Mouse (Mus musculus): ENCODE results near the gene Spint1.
A peak's percentile ranks its signal among the peaks of the same experiment; 100 is the strongest.

Spint1 gene

DNA sequence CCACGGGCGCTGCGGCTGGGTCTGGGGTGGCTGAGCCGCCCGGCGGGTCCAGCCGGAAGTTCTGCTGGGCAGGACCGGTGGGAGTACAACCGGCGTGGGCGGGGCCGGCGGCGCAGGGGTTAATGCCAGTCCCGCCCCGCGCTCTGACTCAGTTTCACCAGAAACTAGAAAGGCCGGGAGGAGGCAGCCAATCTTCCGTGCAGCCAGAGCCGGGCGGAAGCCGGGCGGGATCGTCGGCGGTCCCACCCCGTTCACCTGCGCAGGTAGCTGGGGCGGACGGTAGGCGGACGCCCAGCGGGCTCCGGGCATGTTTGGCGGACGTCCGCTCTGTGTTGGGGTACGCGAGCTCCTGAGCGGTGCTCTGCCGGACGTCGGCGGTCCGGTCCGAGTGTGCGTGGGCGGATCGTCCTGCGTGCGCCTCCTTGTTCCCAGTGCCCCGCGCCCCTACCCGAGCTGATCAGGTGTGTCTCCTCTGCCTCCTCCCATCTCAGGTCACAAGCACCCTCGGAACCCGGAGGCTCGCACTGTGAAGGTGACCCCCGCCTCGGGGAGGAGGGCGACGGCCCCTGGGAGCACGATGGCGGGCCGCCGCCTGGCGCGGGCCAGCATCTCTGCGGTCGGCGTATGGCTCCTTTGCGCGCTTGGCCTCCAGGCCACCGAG, at the start of gene Spint1:
TSS of gene Spint1 (plus strand) at position 153 of the 661 bp plus-strand sequence.
- no peak for DNase-seq (ENCODE audit: low read depth)

DNA sequence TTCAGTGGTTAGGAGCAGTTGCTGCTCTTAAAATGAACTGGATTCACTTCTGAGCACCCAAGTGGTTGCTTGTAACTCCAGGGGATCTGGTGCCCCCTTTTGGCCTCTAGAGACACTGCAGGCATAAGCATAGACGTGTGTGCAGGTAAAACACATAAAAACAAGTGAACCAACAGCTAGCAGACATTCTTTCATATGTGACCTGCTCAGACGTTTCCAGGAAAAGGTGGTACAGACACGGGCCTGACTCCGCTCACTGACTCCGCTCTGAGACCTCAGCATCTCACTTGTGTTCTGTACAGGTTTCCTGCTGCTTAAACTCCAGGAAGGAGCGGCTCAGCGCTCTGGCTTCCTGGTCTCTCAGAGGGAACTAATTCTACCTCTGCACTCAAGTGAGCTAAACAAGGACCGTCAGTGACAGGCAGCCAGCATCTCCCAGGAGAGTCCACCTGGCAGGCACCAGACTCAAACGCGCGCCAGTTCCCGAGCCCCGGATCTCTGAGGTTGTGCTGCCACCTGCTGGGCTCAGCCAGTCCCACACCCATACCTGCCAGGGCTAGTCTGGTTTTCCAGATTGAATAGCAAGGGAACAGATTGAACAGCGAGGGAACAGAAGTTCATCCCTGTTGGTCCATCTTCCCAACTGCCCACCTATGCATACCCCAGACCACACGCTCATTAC, 48.0 kb upstream of the Spint1 start:
- peak; percentile 90 for DNase-seq (ENCODE audit: low read depth)

DNA sequence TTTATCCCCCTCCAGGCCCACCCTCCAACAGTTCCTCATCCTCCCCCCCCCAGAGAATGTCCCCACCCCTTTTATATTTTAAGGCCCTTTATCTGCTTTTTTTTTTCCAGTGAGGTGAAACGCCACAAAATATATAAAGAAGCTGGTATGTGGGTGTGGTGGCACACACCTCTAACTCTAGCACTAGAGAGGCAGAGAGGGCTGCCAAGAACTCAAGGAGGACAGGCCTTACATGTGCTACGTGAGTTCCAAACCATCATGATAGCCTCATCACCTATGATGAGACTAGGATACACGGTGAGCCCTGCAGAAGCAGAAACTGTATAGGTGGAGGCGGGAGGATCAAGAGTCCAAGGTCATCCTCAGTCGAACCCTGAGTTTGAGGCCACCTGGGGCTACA, 46.2 kb upstream of the Spint1 start:
- DNase-seq (ENCODE audit: low read depth), result no peak

DNA sequence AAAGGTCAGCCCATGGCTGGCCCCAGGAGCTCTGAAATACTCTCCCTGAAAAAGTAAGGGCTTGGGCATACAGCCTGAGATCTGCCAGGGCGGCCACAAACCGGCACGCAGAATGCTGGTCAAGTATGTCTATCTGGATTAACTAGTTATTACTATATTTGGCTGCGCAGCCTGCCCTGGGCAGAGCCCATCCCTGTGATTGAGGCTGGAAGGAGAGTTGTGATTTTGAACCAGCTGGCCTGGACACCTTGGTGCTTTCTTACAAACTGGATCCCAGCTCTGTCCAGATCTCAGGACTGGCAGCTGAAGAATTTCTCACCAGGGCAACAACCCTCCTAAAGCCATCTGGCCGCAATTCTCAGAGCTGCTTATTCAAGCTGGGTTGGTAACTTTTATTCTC, 43.0 kb upstream of the Spint1 start:
- no peak for DNase-seq (ENCODE audit: low read depth)

DNA sequence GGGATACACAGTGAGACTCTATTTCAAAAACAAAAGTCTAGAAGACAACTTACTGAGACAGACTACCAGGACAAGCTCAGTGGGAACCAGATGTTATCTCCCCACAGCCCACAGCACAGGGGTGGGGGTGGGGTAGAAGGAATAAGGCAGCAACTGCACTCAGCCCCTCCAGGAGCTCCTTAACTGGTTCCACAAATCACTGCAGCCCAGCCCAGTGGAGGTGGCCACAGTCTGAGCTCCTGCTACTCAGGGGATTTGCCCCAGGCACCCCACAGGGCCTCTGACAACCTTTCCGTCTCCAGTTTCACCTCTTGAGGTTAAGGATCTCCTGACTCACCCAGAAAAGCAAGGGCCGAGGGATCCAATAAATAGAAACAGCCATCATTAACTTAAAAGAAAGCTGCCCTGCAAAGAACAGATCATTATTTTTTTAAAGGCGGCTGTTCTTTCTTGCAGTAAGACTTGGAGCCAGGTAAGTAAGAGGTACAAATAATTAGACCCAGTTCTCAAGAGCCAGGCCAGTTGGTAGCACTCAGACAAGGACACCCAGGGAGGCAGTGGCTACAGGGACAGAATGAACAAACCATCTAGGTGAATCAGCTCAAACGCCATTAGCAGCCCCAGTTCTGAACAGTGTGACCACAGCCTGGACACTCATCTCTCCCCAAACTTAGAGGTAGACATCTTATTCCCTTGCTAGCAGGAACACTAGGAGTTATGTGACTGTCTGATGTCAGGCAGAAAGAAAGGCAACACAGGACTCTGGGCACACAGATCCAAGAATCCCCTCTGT, 40.6 kb upstream of the Spint1 start:
- peak; percentile 32 for DNase-seq (ENCODE audit: low read depth)

DNA sequence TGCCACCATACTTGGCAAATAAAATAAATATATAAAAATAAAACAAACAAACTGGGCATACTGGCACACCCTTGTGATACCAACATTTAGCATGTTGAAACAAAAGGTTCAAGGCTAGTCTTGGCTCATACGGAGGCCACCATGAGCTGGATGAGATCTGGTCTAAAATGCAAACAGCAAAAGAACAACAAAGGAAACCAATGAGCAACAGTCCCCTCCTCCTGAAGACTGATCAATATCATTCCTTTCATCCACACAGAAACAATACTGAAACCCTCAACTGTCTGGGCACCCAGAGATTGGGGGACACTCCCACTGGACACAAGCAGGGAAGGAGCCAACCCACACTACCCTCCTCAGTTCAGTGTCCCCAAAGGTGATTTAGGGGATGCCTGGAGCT, 39.7 kb upstream of the Spint1 start:
- no peak for DNase-seq (ENCODE audit: low read depth)

DNA sequence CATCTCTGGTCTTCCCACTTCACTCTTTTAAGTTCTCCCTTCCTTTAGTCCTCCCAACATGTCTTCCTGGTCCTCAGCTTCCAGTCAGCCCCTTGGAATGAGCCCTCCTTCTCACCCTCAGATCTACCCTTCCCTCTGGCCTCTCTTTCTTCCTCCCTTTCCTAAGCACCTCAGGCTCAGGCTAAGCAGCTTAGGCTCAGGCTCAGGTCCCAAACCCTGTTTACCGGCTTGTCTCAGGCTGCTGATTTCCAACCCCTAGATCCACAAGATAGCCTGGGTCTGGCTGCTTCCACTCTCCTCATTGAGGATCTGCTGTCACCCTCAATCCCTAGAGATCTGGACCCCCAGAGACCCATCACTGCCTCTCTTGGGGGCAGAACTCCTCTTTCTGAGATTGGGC, 39.1 kb upstream of the Spint1 start:
- no peak for DNase-seq (ENCODE audit: low read depth)

DNA sequence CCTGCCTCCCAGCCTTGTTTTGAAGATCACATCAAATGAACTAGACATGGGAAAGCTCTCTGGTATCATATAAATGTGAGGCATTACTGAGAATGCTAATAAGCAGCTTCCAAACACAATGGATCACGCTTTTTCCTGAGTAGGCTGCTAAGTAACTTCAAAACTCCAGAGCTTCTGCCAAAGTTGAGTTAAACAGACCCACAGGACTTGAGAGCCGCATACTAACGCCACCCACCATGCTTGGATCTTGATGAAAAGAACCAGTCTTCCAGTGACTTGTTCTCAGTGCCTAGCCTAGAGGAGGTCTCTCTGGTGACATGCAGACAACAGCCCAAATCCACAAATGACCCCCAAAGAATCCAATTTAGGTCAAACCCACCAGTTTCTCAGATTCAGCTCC, 38.2 kb upstream of the Spint1 start:
- no peak for DNase-seq (ENCODE audit: low read depth)

DNA sequence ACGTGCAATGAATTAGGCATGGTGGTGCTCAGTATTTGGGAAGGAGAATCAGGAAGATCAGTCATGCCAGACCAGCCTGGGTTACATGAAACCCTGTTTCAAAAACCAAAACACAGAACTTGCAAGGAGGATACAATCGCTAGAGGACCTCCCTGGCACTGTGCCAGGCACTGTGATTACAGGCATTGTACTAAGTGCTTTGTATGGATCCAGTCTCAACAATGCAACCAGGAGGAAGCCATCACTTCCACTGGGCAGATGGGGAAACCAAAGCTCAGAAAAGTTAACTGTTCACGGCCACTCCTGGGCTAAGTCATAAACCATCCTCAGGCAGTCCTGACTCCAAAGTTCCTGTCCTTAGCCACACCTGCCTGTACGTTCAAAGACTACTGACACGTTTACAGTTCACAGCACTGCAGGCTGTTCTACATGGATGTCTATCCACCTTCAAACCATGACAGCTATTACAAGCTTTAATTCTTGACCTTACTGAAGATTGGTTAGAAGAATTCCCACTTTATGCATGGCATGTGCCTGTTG, 34.2 kb upstream of the Spint1 start:
- no peak for DNase-seq (ENCODE audit: low read depth)

DNA sequence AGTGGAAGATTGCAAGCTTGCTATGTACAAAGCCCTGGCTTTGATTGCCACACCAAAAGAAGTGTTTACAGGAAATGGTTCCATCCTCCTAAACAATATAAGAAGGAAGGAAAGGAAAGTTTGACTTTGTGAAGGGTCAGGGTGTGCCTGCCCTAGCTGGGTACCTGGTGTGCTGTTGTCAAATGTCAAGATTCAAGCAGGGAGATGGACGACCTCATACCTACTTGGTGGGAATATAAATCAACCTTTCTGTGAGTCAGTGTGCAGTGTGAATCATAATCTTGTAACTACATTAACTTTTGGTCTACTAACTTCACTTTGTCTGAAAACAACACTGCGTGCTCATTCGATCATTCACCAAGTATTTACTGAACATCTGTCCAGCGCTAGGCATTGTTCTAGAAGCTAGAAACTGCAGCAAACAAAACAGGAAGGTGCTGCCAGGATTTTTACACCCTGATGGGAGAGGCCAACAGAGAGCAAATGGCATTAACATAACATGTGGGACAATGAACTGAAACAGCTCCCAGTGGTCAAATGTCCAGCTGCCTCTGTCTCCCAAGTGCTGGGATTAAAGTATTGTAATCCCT, 33.2 kb upstream of the Spint1 start:
- DNase-seq (ENCODE audit: low read depth), result peak; percentile 22

DNA sequence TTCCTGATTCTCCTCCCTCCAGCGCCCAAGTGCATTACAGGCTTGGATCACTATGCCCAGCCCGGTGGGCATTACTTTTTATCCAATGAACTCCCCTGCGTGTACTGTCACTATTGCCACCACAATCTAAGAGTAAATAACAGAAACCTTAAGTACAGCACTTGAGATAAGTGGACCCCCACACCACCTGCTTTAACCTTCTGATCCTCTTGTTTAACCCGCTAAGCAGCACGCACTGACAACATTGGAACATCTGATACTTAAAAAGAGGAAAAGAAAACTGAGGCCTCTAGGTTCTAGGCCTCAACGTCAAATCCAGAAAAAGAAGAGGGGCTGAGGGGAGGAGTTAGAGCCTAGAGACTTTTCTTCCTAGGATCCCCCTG, 29.2 kb upstream of the Spint1 start:
- DNase-seq (ENCODE audit: low read depth), result peak; percentile 6

DNA sequence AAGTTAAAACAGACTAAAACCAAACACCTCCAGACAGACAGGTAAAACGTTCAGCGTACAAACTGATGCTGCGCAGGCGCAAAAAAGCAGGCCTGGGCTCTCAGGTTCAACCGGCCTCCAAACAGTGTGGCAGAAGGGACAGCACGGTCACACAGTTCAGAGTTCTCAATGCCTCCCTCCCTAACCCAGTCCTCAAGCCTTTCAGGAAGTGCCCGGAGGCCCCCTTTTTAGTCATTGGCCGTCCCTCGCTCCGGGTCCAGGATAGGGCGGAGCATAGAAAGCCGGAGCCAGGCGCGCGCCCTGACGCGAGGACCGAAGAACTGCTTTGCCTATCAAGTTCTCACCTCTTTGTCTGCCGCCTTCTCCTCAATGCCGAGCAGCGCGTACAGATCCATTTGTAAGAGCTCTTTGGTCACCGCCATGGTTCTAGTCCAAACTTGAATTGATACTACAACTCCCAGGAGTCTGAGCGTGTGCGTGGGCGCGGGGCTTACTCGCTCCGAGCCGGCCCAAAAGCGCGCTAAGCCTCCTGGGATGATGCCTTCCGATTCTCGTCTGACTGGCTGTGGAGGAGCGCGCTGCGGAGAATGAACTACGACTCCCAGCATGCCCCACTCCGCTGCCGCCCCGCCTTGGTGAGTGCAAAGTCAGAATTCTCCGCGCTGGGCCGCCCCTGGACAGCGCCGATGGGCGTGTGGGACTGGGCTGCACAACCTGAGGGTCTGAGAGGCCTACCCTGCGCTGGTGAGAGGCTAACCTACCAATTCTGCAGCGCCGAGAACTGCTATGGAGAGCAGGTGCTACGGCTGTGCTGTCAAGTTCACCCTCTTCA, 28.6 kb upstream of the Spint1 start, which contains the start of the genes Zfyve19 and Dnajc17:
TSS of gene Zfyve19 (plus strand) at position 274 of the 832 bp plus-strand sequence.
TSS of gene Dnajc17 (minus strand) at position 452 of the 832 bp plus-strand sequence.
- peak; percentile 98 for DNase-seq (ENCODE audit: low read depth)

DNA sequence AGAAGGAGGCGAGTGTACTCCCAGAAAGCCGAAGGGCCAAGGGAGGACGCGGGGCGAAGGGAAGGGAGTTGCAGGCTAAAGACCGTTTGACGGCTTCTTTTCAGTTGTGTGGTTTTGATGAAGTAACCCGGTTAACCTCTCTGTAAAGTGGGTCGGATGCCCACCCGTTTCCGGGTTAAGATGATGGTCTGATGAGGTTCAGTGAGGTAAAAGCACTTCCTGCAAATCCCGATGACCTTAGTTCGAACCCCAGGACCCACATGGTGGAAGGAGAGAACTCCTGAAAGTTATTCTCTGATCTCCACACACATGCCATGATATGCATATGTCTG, 28.0 kb upstream of the Spint1 start:
- no peak for DNase-seq (ENCODE audit: low read depth)

DNA sequence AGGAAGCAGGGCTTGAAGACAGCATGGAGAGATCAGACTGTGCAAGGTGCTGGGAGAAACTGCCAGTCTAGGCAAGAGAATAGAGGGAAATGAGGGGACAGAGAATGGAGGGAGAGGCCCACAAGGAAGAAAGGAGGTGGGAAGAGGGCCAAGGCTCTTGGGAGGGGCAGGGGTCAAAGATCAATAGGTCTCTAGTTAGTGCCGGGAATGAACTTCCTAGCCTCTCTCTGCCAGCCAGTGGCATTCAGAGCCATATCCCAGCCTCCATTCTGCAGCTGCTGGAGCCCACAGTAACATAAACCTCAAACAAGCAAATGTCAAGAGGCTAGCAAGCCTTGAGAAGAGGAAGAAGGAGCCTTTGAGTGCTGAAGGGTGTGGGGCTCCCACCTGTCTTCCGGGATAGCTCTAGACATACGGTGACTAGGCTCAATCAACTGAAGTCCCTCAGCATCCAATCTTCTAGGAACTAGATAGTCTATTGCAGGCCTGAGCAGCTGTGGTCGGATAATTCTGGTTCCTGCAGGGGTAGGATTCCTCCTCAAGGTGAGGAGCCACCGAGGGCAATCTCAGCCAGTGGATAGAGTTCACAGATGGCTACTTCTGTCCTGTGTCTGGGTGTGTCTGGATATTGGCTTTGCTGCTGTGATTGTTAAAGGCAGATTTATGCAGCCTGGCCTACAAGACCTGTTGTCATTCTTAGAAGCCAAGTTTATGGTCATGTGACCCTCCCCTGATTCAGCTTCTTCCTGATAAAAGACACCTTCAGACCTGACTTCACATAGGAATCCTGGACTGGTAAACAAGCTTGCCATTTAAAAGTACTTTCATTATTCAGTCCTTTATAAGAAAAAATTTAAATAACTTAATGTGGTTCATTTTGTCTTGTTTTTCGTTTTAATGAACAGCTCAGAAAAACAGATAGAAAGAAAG, 7.1 kb upstream of the Spint1 start, which contains the start of gene Ppp1r14d:
TSS of gene Ppp1r14d (minus strand) at position 132 of the 930 bp plus-strand sequence.
- DNase-seq (ENCODE audit: low read depth), result no peak

DNA sequence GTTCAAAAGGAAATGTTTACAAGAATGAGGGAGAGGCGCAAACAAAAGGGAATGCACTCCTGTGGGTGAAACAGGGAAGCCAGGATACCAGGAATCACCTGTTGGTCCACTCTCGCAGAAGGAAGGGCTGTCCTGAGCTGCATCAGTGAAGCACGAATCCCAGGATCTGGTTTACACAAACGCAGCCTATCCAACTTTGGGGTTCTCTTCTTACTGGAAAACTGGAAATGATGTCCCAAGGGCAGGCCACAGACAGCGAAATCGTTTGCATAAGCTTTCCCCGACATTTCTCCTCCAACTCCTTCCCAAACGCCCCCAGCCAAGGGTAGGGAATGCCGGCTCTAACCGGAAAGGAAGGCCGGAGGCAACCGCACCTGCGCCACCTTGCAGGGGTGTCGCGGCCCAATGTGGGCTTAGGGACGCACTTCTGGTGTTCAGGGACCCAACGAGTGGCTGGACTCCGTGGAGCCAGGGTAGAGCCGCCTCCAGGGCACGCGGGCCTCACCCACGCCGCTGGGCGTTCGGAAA, 416 bp upstream of the Spint1 start:
- no peak for DNase-seq (ENCODE audit: low read depth)

DNA sequence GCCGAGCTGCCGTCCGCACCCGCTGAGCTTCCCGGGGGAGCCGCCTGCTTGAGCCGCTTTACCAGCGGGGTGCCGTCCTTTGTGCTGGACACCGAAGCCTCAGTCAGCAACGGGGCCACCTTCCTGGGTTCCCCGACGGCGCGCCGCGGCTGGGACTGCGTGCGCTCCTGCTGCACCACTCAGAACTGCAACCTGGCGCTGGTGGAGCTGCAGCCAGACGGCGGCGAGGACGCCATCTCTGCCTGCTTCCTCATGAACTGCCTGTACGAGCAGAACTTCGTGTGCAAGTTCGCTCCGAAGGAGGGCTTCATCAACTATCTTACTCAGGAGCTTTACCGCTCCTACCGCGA, 684 bp downstream of the Spint1 start:
- no peak for DNase-seq (ENCODE audit: low read depth)

DNA sequence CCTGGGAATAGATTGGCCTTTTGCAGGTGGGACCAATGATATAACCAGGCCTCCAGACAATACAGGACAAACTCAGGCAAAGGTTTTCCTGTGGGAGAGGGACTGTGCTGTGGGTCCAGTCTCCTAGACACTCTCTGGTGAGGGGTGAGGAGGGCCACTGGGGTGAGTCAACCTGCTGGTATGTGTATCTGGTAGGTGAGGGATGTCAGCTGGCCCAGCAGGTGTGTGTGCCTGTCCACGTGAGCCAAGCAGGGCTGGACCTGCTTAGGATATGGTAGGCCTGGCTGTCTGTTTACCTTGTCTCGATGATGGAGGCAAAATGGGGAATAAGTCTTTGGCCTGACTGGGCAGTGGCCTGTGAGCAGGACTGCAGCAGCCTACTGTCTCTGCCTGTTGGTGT, 1.5 kb downstream of the Spint1 start:
- DNase-seq (ENCODE audit: low read depth), result no peak

DNA sequence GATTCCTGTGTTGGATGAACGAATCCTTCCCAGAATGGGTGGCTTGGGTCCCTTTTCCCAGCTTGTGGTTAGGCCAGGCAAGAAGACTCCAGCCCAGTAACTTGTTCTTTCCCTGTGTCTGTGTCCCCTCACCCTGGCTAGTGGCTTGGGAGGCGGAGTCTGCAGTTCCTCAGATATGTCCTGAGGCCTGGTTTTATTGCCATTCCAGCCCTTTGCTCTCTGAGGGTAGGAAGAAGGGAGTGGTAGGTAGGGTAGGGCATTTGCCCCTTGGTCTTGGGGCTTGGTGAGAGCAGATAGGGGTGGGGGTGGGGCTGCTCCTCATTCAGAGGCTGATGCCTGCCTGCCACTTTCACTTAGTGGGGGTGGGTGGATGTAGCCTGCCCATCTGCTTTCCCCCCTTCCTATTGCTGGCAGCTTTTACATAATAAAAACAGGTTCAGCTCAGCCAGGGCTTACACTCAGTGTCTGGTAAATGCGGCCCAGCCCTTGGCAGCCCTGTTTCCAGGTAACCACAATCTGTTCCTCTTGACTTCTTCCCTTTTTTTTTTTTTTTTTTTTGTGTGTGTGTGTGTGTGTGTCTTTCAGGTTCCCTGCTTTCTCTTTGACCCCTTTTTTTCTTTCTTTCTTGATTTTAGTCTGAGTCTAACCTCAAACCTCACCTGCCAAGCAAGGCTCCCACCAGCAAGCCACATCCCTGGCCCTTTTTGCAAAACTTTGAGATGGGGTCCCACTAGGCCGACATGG, 3.1 kb downstream of the Spint1 start:
- no peak for DNase-seq (ENCODE audit: low read depth)

DNA sequence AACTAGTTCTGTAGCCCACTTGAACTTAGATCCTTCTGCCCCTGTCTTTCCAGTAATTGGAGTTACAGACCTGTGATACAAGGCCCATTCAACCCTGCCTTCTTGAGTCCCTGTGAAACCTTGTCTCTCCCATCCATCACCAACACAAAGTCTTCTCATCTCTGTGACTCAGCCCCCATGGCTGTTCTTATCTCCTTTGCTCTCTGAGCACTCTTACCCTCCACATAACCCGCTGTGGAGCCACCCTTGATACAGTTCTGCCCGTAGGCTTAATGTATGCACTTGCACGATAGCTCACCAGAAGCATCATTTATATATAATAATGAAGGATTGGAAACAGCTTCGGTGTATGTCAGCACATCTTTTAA, 3.6 kb downstream of the Spint1 start:
- DNase-seq (ENCODE audit: low read depth), result no peak

DNA sequence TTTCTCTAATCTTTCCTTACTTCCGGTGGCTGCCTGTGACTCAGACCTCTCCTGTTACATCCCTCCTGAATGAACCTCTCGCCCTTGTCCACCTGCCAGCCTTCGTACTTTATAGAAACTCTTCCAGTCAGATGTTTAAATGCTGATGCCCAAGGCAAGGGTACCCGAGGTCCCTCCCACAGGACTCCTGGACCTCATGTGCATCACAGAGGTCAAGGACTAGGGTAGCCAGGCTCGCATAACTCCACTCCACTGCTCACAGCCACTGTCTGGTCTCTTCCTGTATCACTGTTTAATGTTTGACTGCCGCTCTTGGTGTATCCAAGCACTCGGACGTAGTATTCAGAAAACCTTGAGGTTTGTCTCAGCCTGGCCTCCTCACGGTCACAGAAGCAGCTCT, 5.4 kb downstream of the Spint1 start:
- peak; percentile 27 for DNase-seq (ENCODE audit: low read depth)

Measured in NIH3T3 (cell line).